Mouse (Mus musculus) ES-Bruce4 (cell line): Measurements from ENCODE around the gene Slc16a6.

Source experiments
- CTCF ChIP-seq: IDR thresholded peaks from one replicate; pipeline ENCODE4 v1.8.1; 2011; ENCODE audit warnings: low read depth, low read length
- EP300 ChIP-seq: IDR thresholded peaks from 2 replicates; pipeline ENCODE4 v1.6.1; 2011; ENCODE audit warnings: low read depth, low read length; ENCODE audit not compliant: insufficient read depth

DNA sequence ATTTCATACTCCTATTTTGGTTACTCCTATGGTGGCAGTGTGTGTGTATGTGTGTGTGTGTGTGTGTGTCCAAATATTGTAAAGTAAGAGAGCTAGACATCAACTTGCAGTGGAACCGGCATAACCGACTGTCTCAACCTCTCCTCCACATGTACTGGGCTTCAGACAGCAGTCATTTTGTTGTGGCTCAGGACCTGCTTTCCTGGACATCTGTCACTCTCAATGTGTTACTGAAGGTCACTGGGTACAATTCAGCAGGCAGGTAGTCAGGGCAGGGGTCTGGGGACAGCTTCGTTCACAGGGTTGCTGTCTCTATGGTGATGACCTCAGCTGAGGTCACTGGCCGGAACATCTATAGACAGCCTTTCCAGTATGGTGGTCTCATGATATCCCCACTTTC is 32.4 kb upstream of the Slc16a6 start:
- TF ChIP-seq CTCF (no peak), EP300 (no peak)
